Mouse (Mus musculus) liver, embryonic 14.5 days (tissue): ENCODE data around the gene Zfp799.

Source experiments
- CTCF ChIP-seq: IDR thresholded peaks from 2 replicates; pipeline ENCODE4 v1.5.1; 2016; ENCODE audit warnings: antibody characterized with exemption, low read depth, control low read depth
- EP300 ChIP-seq: IDR thresholded peaks from 2 replicates; pipeline ENCODE4 v1.6.1; 2016; ENCODE audit warnings: antibody characterized with exemption, low read depth

DNA sequence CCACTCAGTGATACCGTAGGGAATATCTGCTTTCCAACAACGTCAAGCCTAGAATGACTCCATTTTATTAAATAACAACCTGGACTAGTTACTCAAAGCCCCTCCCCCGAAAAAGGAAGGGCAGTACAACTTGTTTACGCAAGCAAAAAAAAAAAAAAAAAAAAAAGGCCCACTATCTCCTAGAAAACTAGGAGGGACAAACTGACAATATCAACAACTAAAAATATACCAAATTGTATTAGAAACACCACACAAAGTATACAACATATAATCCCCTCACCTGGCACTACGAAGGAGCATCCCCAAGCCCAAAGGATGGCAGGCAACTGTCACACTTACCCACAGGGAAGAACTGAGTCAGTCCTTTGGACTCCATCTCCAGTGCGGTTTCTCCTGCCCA is 43.1 kb downstream of the Zfp799 start:
- TF ChIP-seq EP300 (no peak), CTCF (no peak)
